Mouse (Mus musculus) liver, embryonic 12.5 days (tissue): Measurements from ENCODE around the gene Adgrl2. TPM values are rescaled to one million over a fixed set of nuclear protein-coding genes. Genes with fewer than 3 reads are reported as not detected.

Source experiments
- ATAC-seq: fragments of 200-750 bp; cut with Nextera tagmentation; 2 replicates; pipeline ENCODE4 v1.8.0; 2017; ENCODE audit warnings: moderate number of reproducible peaks, mild to moderate bottlenecking, moderate library complexity
- H3K27ac ChIP-seq: fragments of 300-500 bp; sonication (generic); 2 replicates; pipeline ENCODE4 v1.5.1; 2016; ENCODE audit warnings: mild to moderate bottlenecking
- H3K27me3 ChIP-seq: fragments of 300-500 bp; sonication (generic); replicated peaks from 2 replicates; pipeline ENCODE4 v1.6.1; 2016; ENCODE audit warnings: mild to moderate bottlenecking, moderate library complexity
- H3K36me3 ChIP-seq: fragments of 300-500 bp; sonication (generic); 2 replicates; pipeline ENCODE4 v1.6.1; 2016; ENCODE audit warnings: mild to moderate bottlenecking, moderate library complexity
- H3K4me1 ChIP-seq: fragments of 300-500 bp; sonication (generic); 2 replicates; pipeline ENCODE4 v1.6.1; 2016
- H3K4me2 ChIP-seq: fragments of 300-500 bp; sonication (generic); 2 replicates; pipeline ENCODE4 v1.6.1; 2016; ENCODE audit warnings: mild to moderate bottlenecking, moderate library complexity
- H3K4me3 ChIP-seq: fragments of 300-500 bp; sonication (generic); 2 replicates; pipeline ENCODE4 v1.5.1; 2016; ENCODE audit warnings: mild to moderate bottlenecking, moderate library complexity
- H3K9ac ChIP-seq: fragments of 300-500 bp; sonication (generic); 2 replicates; pipeline ENCODE4 v1.6.1; 2016; ENCODE audit warnings: mild to moderate bottlenecking, moderate library complexity
- H3K9me3 ChIP-seq: fragments of 300-500 bp; sonication (generic); replicated peaks from 2 replicates; pipeline ENCODE4 v1.6.1; 2016; ENCODE audit warnings: mild to moderate bottlenecking, moderate library complexity
- WGBS: fragments of 180-500 bp; shearing (Covaris S2); methylation state at CpG from one replicate; pipeline ENCODE4 v1.1.7; 2016; ENCODE audit not compliant: insufficient replicate concordance; 5-methylcytosine and 5-hydroxymethylcytosine counted together
- polyA plus RNA-seq: library from polyadenylated mRNA; unstranded; fragments of >200 nt; fragmentation: Nextera tagmentation; extraction: Ambion mirVana; gene quantifications from 2 replicates; pipeline ENCODE4 v1.2.1, GENCODE M21; 2016

The Adgrl2 gene
- polyA plus RNA-seq, 1 experiment from 2014 or later: 13.3 TPM

DNA sequence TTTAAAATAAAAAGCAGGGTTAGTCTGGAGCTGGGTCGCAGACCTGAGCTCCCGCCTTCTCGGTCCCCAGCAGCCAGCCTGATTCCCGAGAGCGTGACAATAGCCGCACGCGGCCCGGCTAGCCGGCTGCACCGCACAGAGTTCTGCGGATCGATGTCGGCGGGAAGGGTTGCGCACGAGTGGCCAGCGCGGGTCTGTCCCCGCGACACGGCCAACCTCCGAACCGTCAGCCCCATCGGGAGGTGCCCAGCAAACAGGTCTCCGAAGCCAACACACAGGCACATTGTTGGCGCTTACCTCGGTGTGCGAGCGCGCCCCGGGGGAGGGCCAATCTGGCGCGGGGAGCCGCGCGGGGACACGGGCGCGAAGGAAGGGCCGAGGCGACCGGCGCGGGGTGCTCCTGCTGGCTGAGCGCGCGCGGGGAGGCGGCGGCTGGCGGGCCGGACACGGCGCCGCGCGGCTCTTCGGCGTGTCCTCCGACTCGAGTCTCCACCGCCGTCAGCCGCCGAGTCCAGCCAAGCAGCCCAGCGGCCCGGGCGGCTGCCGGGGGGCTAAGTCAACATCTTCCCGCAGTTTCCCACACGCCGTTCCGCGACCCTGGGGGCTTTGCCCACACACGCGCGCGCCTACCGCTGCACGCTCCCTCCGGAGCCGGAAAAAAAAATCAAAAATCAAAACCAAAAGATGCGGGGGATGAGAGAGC lies 1.9 kb downstream of the Adgrl2 start:
- H3K27ac ChIP-seq: peak overlapping the region; percentile 81
- no peaks in the 10 kb centered on the region for H3K9me3 ChIP-seq
- peak overlapping the region; percentile 92 for H3K4me2 ChIP-seq
- peak overlapping the region; percentile 71 for H3K9ac ChIP-seq
- ATAC-seq: no peak
- peaks cover 48% of the 10 kb centered on the region for H3K4me1 ChIP-seq
- no peaks in the 10 kb centered on the region for H3K36me3 ChIP-seq
- peaks cover 55% of the 10 kb centered on the region for H3K27me3 ChIP-seq
- H3K4me3 ChIP-seq: peak overlapping the region; percentile 71
- under 1% methylated on average over 60 of the region's 84 CpGs for WGBS

GRCm38 (mm10) chr3:148987591-148988292 lies 2.6 kb downstream of the Adgrl2 start:
- H3K27ac ChIP-seq: peak overlapping the region; percentile 81; the same call in 1 of the 2 replicates
- H3K9ac ChIP-seq: peak overlapping the region; percentile 71
- under 1% methylated on average over 45 of the region's 45 CpGs for WGBS
- peak overlapping the region; percentile 71 for H3K4me3 ChIP-seq
- peaks cover 55% of the 10 kb centered on the region for H3K27me3 ChIP-seq
- H3K4me2 ChIP-seq: peak overlapping the region; percentile 92
- ATAC-seq: peak; percentile 64
- H3K4me1 ChIP-seq: peaks cover 48% of the 10 kb centered on the region
- no peaks in the 10 kb centered on the region for H3K9me3 ChIP-seq
- H3K36me3 ChIP-seq: no peaks in the 10 kb centered on the region

DNA sequence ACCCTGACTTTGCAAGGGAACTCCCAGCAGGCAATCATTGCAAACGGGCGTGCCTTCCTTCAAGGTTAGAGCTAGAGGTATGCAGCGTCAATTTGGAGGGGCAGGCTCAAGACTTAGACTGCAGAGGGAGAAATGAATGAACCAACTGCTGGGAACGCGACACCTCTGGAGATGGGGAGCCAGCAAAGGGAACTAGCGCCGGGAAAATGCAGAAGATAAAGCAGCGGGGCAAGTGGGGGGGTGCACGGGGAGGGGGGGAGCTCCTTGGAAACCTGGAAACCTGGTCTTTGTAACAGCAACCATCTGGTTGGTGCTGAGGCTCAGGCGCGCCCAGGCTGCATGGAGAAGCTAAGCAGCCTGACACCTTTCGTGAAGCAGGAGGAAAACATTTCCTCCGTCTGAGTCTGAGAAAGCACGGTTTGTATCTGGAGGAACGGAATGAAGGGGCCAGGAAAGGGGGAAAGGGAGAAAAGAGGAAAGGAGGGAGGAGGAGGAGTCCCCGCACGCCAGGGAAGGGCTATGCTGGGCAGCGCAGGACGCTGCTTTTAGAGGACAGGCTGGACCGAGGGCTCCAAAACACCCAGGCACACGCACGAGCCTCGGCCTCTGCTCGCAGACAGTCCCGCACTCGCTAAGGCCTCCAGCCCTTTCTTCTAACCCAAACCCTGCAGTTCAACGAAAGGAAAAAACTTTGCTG lies 3.3 kb downstream of the Adgrl2 start:
- Histone ChIP-seq H3K9me3 (no peaks in the 10 kb centered on the region), H3K4me3 (peak overlapping the region; percentile 71), H3K27ac (0 out of 2 replicates have a peak overlapping the region, but pooled peaks have one; percentile 12), H3K36me3 (no peaks in the 10 kb centered on the region), H3K27me3 (peaks cover 55% of the 10 kb centered on the region), H3K4me1 (peaks cover 48% of the 10 kb centered on the region), H3K9ac (peak overlapping the region; percentile 71), H3K4me2 (peak overlapping the region; percentile 92)
- WGBS: 1% methylated on average over 27 of the region's 27 CpGs
- no peak for ATAC-seq

DNA sequence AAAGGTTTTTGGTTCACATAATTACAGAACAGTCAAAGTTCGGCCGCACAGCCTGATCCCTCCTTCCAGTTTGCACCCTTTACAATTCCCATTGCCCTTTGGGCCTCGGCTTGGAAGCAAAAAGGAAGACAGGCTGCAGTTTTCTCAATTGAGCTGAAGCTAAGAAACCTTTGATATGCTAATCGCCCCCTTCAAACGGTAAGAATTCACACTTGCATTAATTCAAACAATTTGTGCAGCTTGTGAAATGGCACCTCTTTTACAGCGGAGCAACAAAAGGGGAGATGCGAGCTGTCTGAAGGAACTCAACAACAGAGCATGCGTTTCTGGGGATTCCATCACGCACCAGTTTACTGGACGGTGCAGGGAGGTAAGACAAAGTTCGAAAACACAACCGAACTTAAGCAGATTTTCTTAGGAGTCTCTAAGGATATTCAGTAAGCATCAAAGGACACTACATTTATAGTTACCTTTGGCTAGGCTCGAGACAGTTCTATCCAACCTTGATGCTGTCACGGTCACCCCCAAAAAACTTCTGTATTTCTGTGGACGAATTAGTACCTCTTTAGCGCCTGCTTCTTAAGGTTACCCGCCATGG lies 4.0 kb downstream of the Adgrl2 start:
- no peak overlapping the region for H3K27ac ChIP-seq
- H3K9ac ChIP-seq: peak overlapping the region; percentile 71; the same call in 1 of the 2 replicates
- no peak for ATAC-seq
- no peaks in the 10 kb centered on the region for H3K36me3 ChIP-seq
- WGBS: 11% methylated on average over 17 of the region's 17 CpGs
- peak overlapping the region; percentile 92 for H3K4me2 ChIP-seq
- no peaks in the 10 kb centered on the region for H3K9me3 ChIP-seq
- H3K27me3 ChIP-seq: peaks cover 53% of the 10 kb centered on the region
- peaks cover 51% of the 10 kb centered on the region for H3K4me1 ChIP-seq
- H3K4me3 ChIP-seq: peak overlapping the region; percentile 71

- H3K4me1 ChIP-seq: peaks cover 48% of the 10 kb centered on the region
- H3K4me2 ChIP-seq: no peak overlapping the region
- H3K27me3 ChIP-seq: peaks cover 32% of the 10 kb centered on the region
- H3K27ac ChIP-seq: no peak overlapping the region
- no peak overlapping the region for H3K4me3 ChIP-seq
- no peak for ATAC-seq
- H3K9ac ChIP-seq: no peak overlapping the region
- 61% methylated on average over 6 of the region's 6 CpGs for WGBS
- no peaks in the 10 kb centered on the region for H3K36me3 ChIP-seq
- no peaks in the 10 kb centered on the region for H3K9me3 ChIP-seq
Observed at GRCm38 (mm10) chr3:148984326-148984725, 6.0 kb downstream of the Adgrl2 start.

DNA sequence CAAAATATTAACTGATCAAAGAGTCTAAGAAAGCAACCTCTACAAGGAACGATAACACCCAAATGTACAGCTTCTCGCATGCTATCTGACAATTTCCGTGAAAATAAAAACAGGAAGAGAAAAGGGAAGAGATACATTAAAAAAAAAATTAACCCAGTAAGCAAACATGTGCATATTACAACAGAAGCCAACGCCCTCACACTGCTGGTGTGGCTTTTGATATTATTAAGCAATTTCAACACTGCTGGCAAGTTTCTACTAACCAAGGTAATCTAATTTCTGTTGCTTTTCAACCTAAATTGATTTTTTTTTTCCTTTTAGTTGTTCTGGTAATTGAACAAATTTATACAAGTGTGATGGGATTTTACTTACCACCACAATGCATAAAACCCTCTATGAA lies 8.0 kb downstream of the Adgrl2 start:
- no peak overlapping the region for H3K4me2 ChIP-seq

DNA sequence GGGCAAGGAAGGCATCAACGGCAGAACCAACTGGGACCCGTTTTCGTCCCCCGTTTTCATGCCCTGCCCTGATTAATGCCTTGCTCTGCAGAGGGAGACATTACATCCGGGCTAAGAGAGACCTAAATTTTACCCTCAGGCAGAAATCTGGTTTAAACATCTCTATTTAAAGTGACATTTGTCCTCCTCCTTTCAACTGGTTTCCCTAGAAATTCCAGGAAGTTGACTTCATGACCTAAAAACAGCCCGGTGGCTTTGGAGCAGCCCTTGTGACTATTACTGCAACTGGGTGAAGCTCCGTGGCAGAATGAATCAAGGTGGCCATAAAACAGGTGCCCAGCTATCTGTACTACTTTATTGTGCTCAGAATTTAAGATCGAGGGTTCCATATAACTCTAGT lies 8.6 kb downstream of the Adgrl2 start:
- WGBS: 51% methylated on average over 8 of the region's 8 CpGs
- H3K9ac ChIP-seq: no peak overlapping the region
- peaks cover 7% of the 10 kb centered on the region; the same call in 1 of the 2 replicates for H3K27me3 ChIP-seq
- no peak overlapping the region for H3K4me2 ChIP-seq
- no peaks in the 10 kb centered on the region for H3K36me3 ChIP-seq
- no peaks in the 10 kb centered on the region for H3K9me3 ChIP-seq
- no peak for ATAC-seq
- H3K4me3 ChIP-seq: no peak overlapping the region
- peaks cover 33% of the 10 kb centered on the region for H3K4me1 ChIP-seq
- H3K27ac ChIP-seq: no peak overlapping the region

More for the DNA sequence above, 8.0 kb downstream of the Adgrl2 start:
- Histone ChIP-seq H3K4me3 (no peak overlapping the region), H3K27ac (no peak overlapping the region), H3K4me1 (peaks cover 39% of the 10 kb centered on the region), H3K27me3 (peaks cover 13% of the 10 kb centered on the region), H3K9me3 (no peaks in the 10 kb centered on the region), H3K36me3 (no peaks in the 10 kb centered on the region), H3K9ac (no peak overlapping the region)
- 48% methylated on average over 4 of the region's 4 CpGs for WGBS
- ATAC-seq: no peak

GRCm38 (mm10) chr3:148978541-148978940 lies 11.8 kb downstream of the Adgrl2 start:
- Histone ChIP-seq H3K9me3 (no peaks in the 10 kb centered on the region), H3K4me2 (no peak overlapping the region), H3K36me3 (no peaks in the 10 kb centered on the region), H3K27me3 (no peaks in the 10 kb centered on the region), H3K9ac (no peak overlapping the region), H3K4me1 (peaks cover 8% of the 10 kb centered on the region), H3K27ac (no peak overlapping the region), H3K4me3 (no peak overlapping the region)
- 57% methylated on average over 8 of the region's 8 CpGs for WGBS
- ATAC-seq: no peak

DNA sequence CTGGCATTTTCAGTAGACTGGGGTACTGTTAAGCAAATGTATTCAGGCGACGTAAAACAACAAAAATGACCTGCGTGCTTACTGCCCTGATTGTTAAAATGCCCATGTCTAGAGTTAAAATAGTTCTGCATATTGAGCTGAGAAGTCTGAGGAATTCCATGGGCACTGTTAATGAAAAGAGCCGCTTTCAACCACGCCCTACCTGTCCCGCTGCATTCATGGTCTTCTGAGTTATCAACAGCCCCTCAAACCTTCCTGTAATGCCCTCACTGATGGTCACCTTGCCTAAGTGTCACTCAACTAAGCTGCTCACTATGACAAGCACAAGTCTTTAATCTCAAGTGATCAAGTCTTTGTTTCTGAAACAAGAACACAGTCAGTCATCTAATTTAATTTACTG lies 12.5 kb downstream of the Adgrl2 start:
- H3K4me2 ChIP-seq: no peak overlapping the region
- ATAC-seq: no peak
- H3K4me3 ChIP-seq: no peak overlapping the region
- H3K9me3 ChIP-seq: no peaks in the 10 kb centered on the region
- no peaks in the 10 kb centered on the region for H3K27me3 ChIP-seq
- no peak overlapping the region for H3K27ac ChIP-seq
- 65% methylated on average over 6 of the region's 6 CpGs for WGBS
- no peak overlapping the region for H3K9ac ChIP-seq
- H3K36me3 ChIP-seq: no peaks in the 10 kb centered on the region
- peaks cover 7% of the 10 kb centered on the region for H3K4me1 ChIP-seq

- H3K9me3 ChIP-seq: no peaks in the 10 kb centered on the region
- H3K27me3 ChIP-seq: no peaks in the 10 kb centered on the region
- peaks cover 7% of the 10 kb centered on the region for H3K4me1 ChIP-seq
- H3K36me3 ChIP-seq: no peaks in the 10 kb centered on the region
- no peak overlapping the region for H3K4me3 ChIP-seq
- H3K9ac ChIP-seq: no peak overlapping the region
- H3K27ac ChIP-seq: no peak overlapping the region
- no peak for ATAC-seq
- 71% methylated on average over 16 of the region's 16 CpGs for WGBS
- H3K4me2 ChIP-seq: no peak overlapping the region
Observed at GRCm38 (mm10) chr3:148977124-148977529, 13.2 kb downstream of the Adgrl2 start.

- WGBS: 73% methylated on average over 11 of the region's 11 CpGs
- Histone ChIP-seq H3K36me3 (no peaks in the 10 kb centered on the region), H3K9me3 (no peaks in the 10 kb centered on the region), H3K4me2 (no peak overlapping the region), H3K4me1 (no peaks in the 10 kb centered on the region), H3K9ac (no peak overlapping the region), H3K27ac (no peak overlapping the region), H3K27me3 (no peaks in the 10 kb centered on the region), H3K4me3 (no peak overlapping the region)
- ATAC-seq: no peak
Observed at GRCm38 (mm10) chr3:148971893-148972596, 18.3 kb downstream of the Adgrl2 start.
